Mouse (Mus musculus) CH12.LX (cell line): Measurements from ENCODE around the gene Anpep.

ENCODE experiments used
- CTCF ChIP-seq, 2 experiments: IDR thresholded peaks in 1 of 2; conservative IDR thresholded peaks in 1 of 2; 2 replicates each; pipeline ENCODE4 v1.5.1; 2011 to 2012; ENCODE audit warnings: low read depth in 2 of 2, low read length in 2 of 2, improper control_type of control experiment in 1 of 2, inconsistent platforms in 1 of 2, mild to moderate bottlenecking in 1 of 2, moderate library complexity in 1 of 2
- ZC3H11A ChIP-seq: IDR thresholded peaks from 2 replicates; pipeline ENCODE4 v1.6.1; 2012; ENCODE audit warnings: low read depth, mild to moderate bottlenecking, inconsistent platforms, low read length, improper control_type of control experiment
- ZNF384 ChIP-seq: IDR thresholded peaks from 2 replicates; pipeline ENCODE4 v1.6.1; 2012; ENCODE audit warnings: low read depth, low read length, improper control_type of control experiment, inconsistent platforms

- no peak for TF ChIP-seq CTCF (conservative IDR thresholded peaks at IDR 0.05 in 1 of 2, IDR thresholded peaks at IDR 0.05 in 1 of 2; ENCODE audit: low read depth in 2 of 2, low read length in 2 of 2)
- TF ChIP-seq ZC3H11A, result no peak
- no peak for TF ChIP-seq ZNF384
These were observed 21.0 kb upstream of the Anpep start for GRCm38 (mm10) chr7:79881901-79882300.
